Mouse (Mus musculus) midbrain, postnatal 0 days (tissue): ENCODE data around the gene Cdh9. TPM values are rescaled to one million over a fixed set of nuclear protein-coding genes. Genes with fewer than 3 reads are reported as not detected.

Source experiments
- ATAC-seq: fragments of 200-750 bp; cut with Nextera tagmentation; 2 replicates; pipeline ENCODE4 v1.8.0; 2017; ENCODE audit warnings: moderate number of reproducible peaks, mild to moderate bottlenecking, moderate TSS enrichment, moderate library complexity; ENCODE audit not compliant: low FRiP score
- DNase-seq: peaks from one replicate; pipeline ENCODE4 v3.0.0-alpha.2; 2015; ENCODE audit warnings: low spot score
- H3K27ac ChIP-seq: fragments of 300-500 bp; sonication (generic); 2 replicates; pipeline ENCODE4 v1.5.1; 2014; ENCODE audit warnings: low read depth, mild to moderate bottlenecking, low read length, mixed read lengths
- H3K27me3 ChIP-seq: fragments of 300-500 bp; sonication (generic); 2 replicates; pipeline ENCODE4 v1.6.1; 2014; ENCODE audit warnings: low read length, control low read depth, mixed read lengths; ENCODE audit not compliant: insufficient read depth
- H3K36me3 ChIP-seq: fragments of 300-500 bp; sonication (generic); 2 replicates; pipeline ENCODE4 v1.6.1; 2014; ENCODE audit warnings: low read length, control low read depth, mixed read lengths; ENCODE audit not compliant: insufficient read depth
- H3K4me1 ChIP-seq: fragments of 300-500 bp; sonication (generic); 2 replicates; pipeline ENCODE4 v1.6.1; 2014; ENCODE audit warnings: mild to moderate bottlenecking, control low read depth, antibody characterized with exemption, low read length, mixed read lengths; ENCODE audit not compliant: insufficient read depth
- H3K4me2 ChIP-seq: fragments of 300-500 bp; sonication (generic); 2 replicates; pipeline ENCODE4 v1.6.1; 2014; ENCODE audit warnings: low read depth, mild to moderate bottlenecking, low read length, mixed read lengths; ENCODE audit not compliant: poor library complexity, severe bottlenecking
- H3K4me3 ChIP-seq: fragments of 300-500 bp; sonication (generic); 2 replicates; pipeline ENCODE4 v1.5.1; 2014; ENCODE audit warnings: low read depth, mild to moderate bottlenecking, low read length, moderate library complexity
- H3K9ac ChIP-seq: fragments of 300-500 bp; sonication (generic); replicated peaks from 2 replicates; pipeline ENCODE4 v1.6.1; 2014; ENCODE audit warnings: mild to moderate bottlenecking, low read length, moderate library complexity, mixed read lengths; ENCODE audit not compliant: poor library complexity, severe bottlenecking
- H3K9me3 ChIP-seq: fragments of 300-500 bp; sonication (generic); 2 replicates; pipeline ENCODE4 v1.6.1; 2016; ENCODE audit warnings: low read length, control low read depth
- CTCF ChIP-seq: IDR thresholded peaks from 2 replicates; pipeline ENCODE4 v1.5.1; 2016; ENCODE audit warnings: antibody characterized with exemption, mild to moderate bottlenecking
- WGBS: fragments of 180-500 bp; shearing (Covaris S2); extraction: QIAGEN DNeasy Blood & Tissue Kit; methylation state at CpG from one replicate; pipeline ENCODE4 v1.1.7; 2014; 5-methylcytosine and 5-hydroxymethylcytosine counted together
- polyA plus RNA-seq: library from polyadenylated mRNA; unstranded; fragments of >200 nt; fragmentation: Nextera tagmentation; extraction: Ambion mirVana; gene quantifications from 2 replicates; pipeline ENCODE4 v1.2.1, GENCODE M21; 2015
- total RNA-seq: library from RNA; depleted of rRNA; stranded (reverse); fragments of >200 nt; gene quantifications from 2 replicates; pipeline ENCODE4 v1.2.3, GENCODE M21; 2014

The Cdh9 gene
- total and polyA plus RNA-seq, 2 experiments from 2014 or later = 5.9 to 7.9 TPM

- no peaks in the 10 kb centered on the region for H3K27me3 ChIP-seq
- no peak for ATAC-seq
- no peaks in the 10 kb centered on the region for H3K9me3 ChIP-seq
- no peak overlapping the region for H3K4me3 ChIP-seq
- H3K9ac ChIP-seq = no peak overlapping the region
- H3K4me1 ChIP-seq = no peaks in the 10 kb centered on the region
- H3K27ac ChIP-seq = no peak overlapping the region
- no peak overlapping the region for H3K4me2 ChIP-seq
- H3K36me3 ChIP-seq = no peaks in the 10 kb centered on the region
- WGBS = 87% methylated on average over 1 of the region's 1 CpGs
- TF ChIP-seq CTCF = no peak
- DNase-seq = no peak
Measured at GRCm38 (mm10) chr15:16834761-16835160, 106.2 kb downstream of the Cdh9 start.

GRCm38 (mm10) chr15:16882542-16882941, 154.0 kb downstream of the Cdh9 start:
- Histone ChIP-seq H3K36me3 (no peaks in the 10 kb centered on the region), H3K27ac (no peak overlapping the region), H3K4me3 (no peak overlapping the region), H3K4me2 (no peak overlapping the region), H3K9ac (no peak overlapping the region), H3K9me3 (no peaks in the 10 kb centered on the region), H3K27me3 (no peaks in the 10 kb centered on the region), H3K4me1 (no peaks in the 10 kb centered on the region)
- DNase-seq (no peak), ATAC-seq (no peak)
- no peak for TF ChIP-seq CTCF
- 88% methylated on average over 3 of the region's 3 CpGs for WGBS

GRCm38 (mm10) chr15:16896674-16897073, 168.1 kb downstream of the Cdh9 start:
- DNase-seq = no peak
- no peaks in the 10 kb centered on the region for H3K27me3 ChIP-seq
- no peaks in the 10 kb centered on the region for H3K36me3 ChIP-seq
- no peak overlapping the region for H3K9ac ChIP-seq
- no peak overlapping the region for H3K27ac ChIP-seq
- no peak overlapping the region for H3K4me2 ChIP-seq
- no peak for ATAC-seq
- no peak overlapping the region for H3K4me3 ChIP-seq
- no peak for TF ChIP-seq CTCF
- no peaks in the 10 kb centered on the region for H3K4me1 ChIP-seq
- no peaks in the 10 kb centered on the region for H3K9me3 ChIP-seq
- 83% methylated on average over 1 of the region's 1 CpGs for WGBS
